Mouse (Mus musculus) heart, postnatal 0 days (tissue): ENCODE data around the gene Troap. TPM values are rescaled to one million over a fixed set of nuclear protein-coding genes. Genes with fewer than 3 reads are reported as not detected.

ENCODE experiments used
- ATAC-seq: fragments of 200-750 bp; cut with Nextera tagmentation; 2 replicates; pipeline ENCODE4 v1.8.0; 2017; ENCODE audit warnings: low read depth, moderate number of reproducible peaks, moderate library complexity; ENCODE audit not compliant: insufficient read depth
- DNase-seq: peaks from one replicate; pipeline ENCODE4 v3.0.0-alpha.2; 2016; ENCODE audit warnings: low spot score
- H3K27ac ChIP-seq: fragments of 300-500 bp; sonication (generic); 2 replicates; pipeline ENCODE4 v1.5.1; 2014; ENCODE audit warnings: low read depth, mild to moderate bottlenecking
- H3K27me3 ChIP-seq: fragments of 300-500 bp; sonication (generic); 2 replicates; pipeline ENCODE4 v1.6.1; 2014; ENCODE audit warnings: low read length, mixed read lengths; ENCODE audit not compliant: control insufficient read depth, insufficient read depth
- H3K36me3 ChIP-seq: fragments of 300-500 bp; sonication (generic); replicated peaks from 2 replicates; pipeline ENCODE4 v1.6.1; 2014; ENCODE audit warnings: low read length, mixed read lengths; ENCODE audit not compliant: control insufficient read depth, insufficient read depth
- H3K4me1 ChIP-seq: fragments of 300-500 bp; sonication (generic); 2 replicates; pipeline ENCODE4 v1.6.1; 2014; ENCODE audit warnings: antibody characterized with exemption; ENCODE audit not compliant: control insufficient read depth, insufficient read depth
- H3K4me2 ChIP-seq: fragments of 300-500 bp; sonication (generic); 2 replicates; pipeline ENCODE4 v1.6.1; 2014; ENCODE audit warnings: low read depth, mild to moderate bottlenecking, low read length, moderate library complexity
- H3K4me3 ChIP-seq: fragments of 300-500 bp; sonication (generic); 2 replicates; pipeline ENCODE4 v1.5.1; 2014; ENCODE audit warnings: low read depth, low read length
- H3K9ac ChIP-seq: fragments of 300-500 bp; sonication (generic); replicated peaks from 2 replicates; pipeline ENCODE4 v1.6.1; 2014; ENCODE audit warnings: low read depth, low read length, mixed read lengths
- H3K9me3 ChIP-seq: fragments of 300-500 bp; sonication (generic); replicated peaks from 2 replicates; pipeline ENCODE4 v1.6.1; 2016; ENCODE audit warnings: low read length; ENCODE audit not compliant: control insufficient read depth
- CTCF ChIP-seq: IDR thresholded peaks from 2 replicates; pipeline ENCODE4 v1.5.1; 2016; ENCODE audit warnings: antibody characterized with exemption, control low read depth, low read depth
- EP300 ChIP-seq: IDR thresholded peaks from 2 replicates; pipeline ENCODE4 v1.6.1; 2016; ENCODE audit warnings: antibody characterized with exemption, low read depth
- WGBS: fragments of 180-500 bp; shearing (Covaris S2); extraction: QIAGEN DNeasy Blood & Tissue Kit; methylation state at CpG from one replicate; pipeline ENCODE4 v1.1.7; 2014; 5-methylcytosine and 5-hydroxymethylcytosine counted together
- polyA plus RNA-seq: library from polyadenylated mRNA; unstranded; fragments of >200 nt; fragmentation: Nextera tagmentation; extraction: Ambion mirVana; gene quantifications from 2 replicates; pipeline ENCODE4 v1.2.1, GENCODE M21; 2015
- total RNA-seq: library from RNA; depleted of rRNA; stranded (reverse); fragments of >200 nt; gene quantifications from 2 replicates; pipeline ENCODE4 v1.2.3, GENCODE M21; 2014; ENCODE audit warnings: low replicate concordance

The Troap gene
- total and polyA plus RNA-seq, 2 experiments from 2014 or later, result 7.0 to 19.1 TPM

GRCm38 (mm10) chr15:99082840-99083239 lies 8.5 kb downstream of the Troap start:
- Histone ChIP-seq H3K4me1 (no peaks in the 10 kb centered on the region), H3K27me3 (peaks cover 43% of the 10 kb centered on the region), H3K27ac (no peak overlapping the region), H3K36me3 (peaks cover 34% of the 10 kb centered on the region), H3K4me3 (no peak overlapping the region), H3K9ac (no peak overlapping the region), H3K4me2 (no peak overlapping the region), H3K9me3 (no peaks in the 10 kb centered on the region)
- DNase-seq (no peak), ATAC-seq (no peak)
- WGBS, result 91% methylated on average over 16 of the region's 16 CpGs
- TF ChIP-seq CTCF, result no peak
- TF ChIP-seq EP300, result no peak

GRCm38 (mm10) chr15:99083258-99083657 lies 8.9 kb downstream of the Troap start:
- Histone ChIP-seq H3K9ac (no peak overlapping the region), H3K27ac (no peak overlapping the region), H3K36me3 (peaks cover 34% of the 10 kb centered on the region), H3K4me1 (no peaks in the 10 kb centered on the region), H3K27me3 (peaks cover 47% of the 10 kb centered on the region), H3K4me3 (no peak overlapping the region), H3K4me2 (no peak overlapping the region), H3K9me3 (no peaks in the 10 kb centered on the region)
- ATAC-seq, result no peak
- peak; percentile 52 for DNase-seq
- no peak for TF ChIP-seq EP300
- TF ChIP-seq CTCF, result peak; percentile 65
- WGBS, result 69% methylated on average over 9 of the region's 9 CpGs

- Histone ChIP-seq H3K36me3 (peaks cover 30% of the 10 kb centered on the region), H3K27ac (no peak overlapping the region), H3K9ac (no peak overlapping the region), H3K4me2 (no peak overlapping the region), H3K27me3 (peaks cover 55% of the 10 kb centered on the region), H3K9me3 (no peaks in the 10 kb centered on the region), H3K4me1 (no peaks in the 10 kb centered on the region), H3K4me3 (no peak overlapping the region)
- DNase-seq (no peak), ATAC-seq (no peak)
- 19% methylated on average over 11 of the region's 11 CpGs for WGBS
- TF ChIP-seq EP300 (no peak), CTCF (no peak)
Measured at GRCm38 (mm10) chr15:99083867-99084557, 9.6 kb downstream of the Troap start.

GRCm38 (mm10) chr15:99084618-99085017 lies 10.2 kb downstream of the Troap start:
- Histone ChIP-seq H3K4me1 (no peaks in the 10 kb centered on the region), H3K9ac (no peak overlapping the region), H3K27me3 (peaks cover 61% of the 10 kb centered on the region), H3K36me3 (peaks cover 30% of the 10 kb centered on the region), H3K9me3 (no peaks in the 10 kb centered on the region), H3K4me3 (no peak overlapping the region), H3K4me2 (no peak overlapping the region), H3K27ac (no peak overlapping the region)
- TF ChIP-seq CTCF (no peak), EP300 (no peak)
- 26% methylated on average over 19 of the region's 19 CpGs for WGBS
- ATAC-seq (no peak), DNase-seq (no peak)

- Histone ChIP-seq H3K9ac (no peak overlapping the region), H3K4me1 (no peaks in the 10 kb centered on the region), H3K9me3 (no peaks in the 10 kb centered on the region), H3K27me3 (peaks cover 74% of the 10 kb centered on the region), H3K36me3 (peaks cover 20% of the 10 kb centered on the region), H3K4me2 (no peak overlapping the region), H3K27ac (no peak overlapping the region), H3K4me3 (no peak overlapping the region)
- DNase-seq (no peak), ATAC-seq (no peak)
- no peak for TF ChIP-seq EP300
- no peak for TF ChIP-seq CTCF
- 82% methylated on average over 4 of the region's 4 CpGs for WGBS
Measured at GRCm38 (mm10) chr15:99085997-99086396, 11.6 kb downstream of the Troap start.
